Mouse (Mus musculus): ENCODE measurements around the gene Lamtor1.

The Lamtor1 gene

DNA sequence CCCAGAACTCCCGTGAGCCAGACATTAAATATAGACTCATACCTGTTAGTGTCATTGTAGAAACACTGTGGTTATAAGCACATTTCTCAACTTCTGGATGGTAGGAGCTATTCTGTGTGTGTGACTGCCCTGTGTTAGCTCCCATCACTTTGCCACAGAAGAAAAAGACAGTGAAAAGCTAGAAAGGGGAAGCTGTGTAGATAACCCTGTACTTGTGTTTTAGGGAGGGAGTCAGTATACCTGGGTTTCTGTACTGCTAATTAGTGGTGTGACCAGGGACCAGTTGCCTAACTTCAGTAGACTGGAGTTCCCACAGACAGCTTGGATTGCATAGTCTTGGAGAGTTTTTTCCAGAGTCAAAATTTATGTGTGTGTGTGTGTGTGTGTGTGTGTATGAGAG is 50.8 kb downstream of the Lamtor1 start:
- no peak for DNase-seq

DNA sequence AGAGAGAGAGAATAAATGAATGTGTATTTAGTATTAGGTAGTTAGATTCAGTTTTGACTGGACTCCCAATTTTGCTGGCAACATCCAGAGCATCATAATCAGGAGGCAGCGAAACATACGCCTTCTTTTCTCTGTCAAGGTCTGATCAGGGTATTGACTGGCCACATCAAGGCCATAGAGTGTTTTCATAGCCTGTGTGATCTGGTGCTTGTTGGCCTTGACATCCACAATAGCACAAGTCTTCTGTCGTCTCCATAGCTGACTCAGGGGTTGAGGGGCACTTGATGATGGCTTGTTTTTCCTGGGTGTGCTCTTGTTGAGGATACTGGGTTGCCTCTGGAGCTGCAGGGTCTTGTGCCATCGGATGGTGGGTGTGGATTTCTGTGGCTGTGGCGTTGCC is 51.2 kb downstream of the Lamtor1 start:
- DNase-seq = no peak

DNA sequence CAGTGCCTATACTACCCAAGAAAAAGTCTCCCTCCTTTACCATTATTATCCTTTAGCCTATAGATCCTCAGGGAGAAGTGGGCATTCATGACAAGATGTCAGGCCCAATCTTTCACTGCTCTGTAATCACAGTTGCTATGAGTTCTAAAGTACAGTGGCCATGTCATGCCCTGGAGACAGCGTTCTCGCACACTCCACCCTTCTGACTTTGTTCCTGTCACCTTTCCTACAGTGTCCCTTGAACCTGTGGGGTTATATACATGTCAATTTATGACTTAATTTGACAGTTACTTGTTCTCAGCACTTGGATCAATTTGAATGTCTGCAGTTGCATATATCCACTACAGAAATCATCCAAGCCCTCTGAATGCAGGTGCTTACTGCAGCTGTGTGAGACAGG is 57.1 kb downstream of the Lamtor1 start:
- no peak for DNase-seq

DNA sequence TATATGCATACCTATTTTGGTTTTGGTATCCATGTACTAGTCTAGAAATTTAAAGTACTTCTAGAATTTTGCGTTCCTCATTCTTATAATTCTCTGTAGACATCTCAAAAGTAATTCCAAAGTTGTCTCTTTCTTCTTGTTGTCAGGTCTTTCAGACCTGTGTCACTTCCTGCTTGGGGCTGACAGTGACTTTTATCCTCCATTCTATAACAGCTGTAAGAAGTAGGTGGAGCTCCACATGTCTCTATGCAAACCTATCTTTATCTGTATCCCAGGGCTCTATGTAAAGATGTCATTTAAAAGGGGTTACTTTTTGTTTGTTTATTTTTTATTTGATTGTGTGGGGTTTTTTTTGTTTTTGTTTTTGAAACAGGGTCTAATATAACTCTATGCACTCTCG is 57.9 kb downstream of the Lamtor1 start:
- no peak for DNase-seq

DNA sequence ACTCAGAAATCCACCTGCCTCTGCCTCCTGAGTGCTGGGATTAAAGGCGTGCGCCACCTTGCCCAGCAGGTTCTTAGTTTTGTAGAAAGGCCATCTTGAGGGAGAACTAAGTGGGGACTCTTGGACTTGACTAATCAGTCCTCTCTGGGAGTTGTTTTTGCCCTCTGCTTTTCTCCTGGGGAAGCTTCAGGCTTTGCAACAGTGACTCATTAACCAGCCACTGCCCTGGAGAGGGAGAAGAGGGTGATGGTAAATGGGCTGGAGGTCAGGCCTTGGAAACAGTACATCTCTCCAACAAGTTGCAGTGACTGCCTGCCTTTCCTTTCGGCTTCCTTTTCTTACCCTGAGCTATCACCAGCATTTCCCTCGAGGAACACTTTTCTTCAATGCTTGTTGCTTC is 58.8 kb downstream of the Lamtor1 start:
- peak; percentile 60 for DNase-seq

GRCm38 (mm10) chr7:101965606-101966005 is 59.9 kb downstream of the Lamtor1 start:
- DNase-seq = no peak

DNA sequence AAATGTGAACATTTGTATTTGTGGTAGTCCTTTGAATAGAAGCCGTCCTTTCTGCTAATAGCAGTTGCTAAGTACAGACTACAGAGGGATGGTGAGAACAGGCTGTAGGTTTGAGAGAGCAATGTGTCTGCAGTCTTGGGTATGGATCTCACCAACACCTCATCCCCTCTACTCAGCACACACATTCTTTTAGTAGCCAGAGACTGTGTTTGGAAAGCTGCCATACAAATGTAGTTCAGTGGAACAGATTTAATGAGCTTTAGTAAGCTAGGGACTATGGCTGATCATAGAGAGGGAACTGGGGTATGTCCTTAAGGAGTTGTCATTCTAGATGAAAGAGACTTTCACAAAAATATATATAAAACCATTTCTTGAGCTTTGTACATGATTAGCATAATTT is 61.6 kb downstream of the Lamtor1 start:
- no peak for DNase-seq

DNA sequence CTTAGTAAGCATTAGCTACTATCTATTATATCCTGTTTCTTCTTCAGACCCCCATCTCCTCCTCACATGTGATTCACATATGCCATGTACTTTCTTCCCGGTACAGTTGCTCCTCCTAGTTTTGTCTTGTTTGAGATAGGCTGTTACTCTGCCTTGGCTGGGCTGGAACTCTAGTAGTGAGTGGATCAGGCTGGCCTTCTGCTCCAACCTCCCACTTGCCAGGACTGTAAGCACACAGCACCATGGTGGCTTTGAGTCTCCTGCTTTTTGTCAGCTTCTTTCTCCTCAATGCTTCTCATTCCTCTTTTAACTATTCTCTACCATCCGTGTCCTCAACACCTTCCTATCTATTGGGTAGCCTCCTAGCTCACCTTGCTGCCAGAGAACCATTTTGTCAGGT is 63.0 kb downstream of the Lamtor1 start:
- DNase-seq = no peak

GRCm38 (mm10) chr7:101969694-101970428 is 64.2 kb downstream of the Lamtor1 start:
- peak; percentile 91 for DNase-seq

- peak; percentile 94 for DNase-seq
These were observed 64.7 kb downstream of the Lamtor1 start for GRCm38 (mm10) chr7:101970429-101970775.

- peak; percentile 84 for DNase-seq
These were observed 65.2 kb downstream of the Lamtor1 start for GRCm38 (mm10) chr7:101970821-101971461.

DNA sequence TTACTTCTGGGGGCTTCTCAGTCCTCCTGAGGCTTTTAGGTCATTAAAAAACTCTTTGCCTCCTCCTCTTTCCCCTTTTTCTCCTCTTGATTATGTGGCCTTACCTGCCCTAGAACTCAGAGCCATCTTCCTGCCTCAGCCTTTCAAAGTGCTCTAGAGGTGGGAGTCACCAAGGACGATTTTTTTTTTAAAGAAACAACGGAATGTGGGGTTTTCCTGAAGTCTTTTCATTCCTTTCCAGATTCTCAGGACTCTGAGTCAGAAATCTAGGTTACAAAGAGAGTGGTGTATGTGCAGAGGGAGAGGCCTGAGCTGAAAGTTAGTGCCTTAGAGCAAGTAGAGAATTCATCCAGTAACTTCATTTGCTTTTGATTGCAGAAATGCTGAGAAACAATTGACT is 66.0 kb downstream of the Lamtor1 start:
- DNase-seq = no peak

- DNase-seq = no peak
These were observed 68.0 kb downstream of the Lamtor1 start for GRCm38 (mm10) chr7:101973730-101974129.

DNA sequence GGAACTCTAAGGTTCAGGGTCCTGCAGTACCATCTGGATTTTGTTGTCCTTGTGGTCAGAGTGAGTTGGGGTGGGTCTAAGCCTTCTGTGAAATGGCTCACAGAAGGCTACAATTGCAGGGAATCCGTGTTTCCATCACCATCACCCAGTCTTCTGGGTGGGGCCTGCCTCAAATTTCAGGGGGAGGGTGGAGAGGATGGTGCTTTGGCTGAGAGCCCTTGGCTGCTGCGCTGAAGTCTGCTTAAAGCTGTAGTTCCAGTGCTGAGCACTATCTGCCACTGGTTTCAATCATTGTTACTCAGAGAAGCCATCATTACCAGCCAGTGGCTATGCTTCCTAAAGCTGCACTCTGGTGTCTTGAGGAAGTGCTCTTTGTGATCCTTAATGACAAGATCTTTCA is 68.8 kb downstream of the Lamtor1 start:
- DNase-seq = no peak

All from kidney, adult 18-20 months (tissue).